Mouse (Mus musculus): ENCODE data around the gene Hoxb7.

DNA sequence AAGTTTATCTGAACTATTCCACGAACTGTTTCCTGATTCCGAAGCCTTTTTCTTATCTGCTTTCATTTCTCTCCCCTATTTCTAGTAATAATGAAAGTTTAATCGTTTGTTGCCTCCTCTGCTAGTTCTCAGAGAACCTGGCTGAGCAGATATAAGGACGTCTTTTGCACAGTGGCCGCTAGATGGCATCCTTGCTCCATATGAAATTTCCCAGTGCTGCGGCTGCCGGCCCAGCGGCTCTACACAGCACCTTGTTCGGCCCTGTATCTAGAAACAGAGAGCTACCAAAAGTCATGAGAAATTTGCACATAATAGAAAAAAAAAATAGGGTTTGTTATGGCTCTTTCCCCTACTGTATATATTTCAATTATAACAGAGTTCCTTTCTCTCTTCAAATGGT, 7.7 kb upstream of the Hoxb7 start:
- TF ChIP-seq CTCF (IDR thresholded peaks at IDR 0.05; ENCODE audit: low read depth, low read length) (peak; percentile 79), POLR2A (IDR thresholded peaks at IDR 0.05; ENCODE audit: borderline replicate concordance, low read depth, low read length) (no peak)

Measured in bone marrow macrophage, adult 2 months (primary cell).